Mouse (Mus musculus) splenic B cell, adult 2 months (primary cell): ENCODE measurements around the gene Gm20388.

Experiments
- DNase-seq: peaks from one replicate; pipeline ENCODE4 v3.0.0-alpha.2; 2011; ENCODE audit warnings: low read depth, low spot score
- H3K27me3 ChIP-seq: 2 replicates; pipeline ENCODE4 v1.6.1; 2012; ENCODE audit warnings: mild to moderate bottlenecking, low read length, moderate library complexity, mixed read lengths; ENCODE audit not compliant: control insufficient read depth, poor library complexity, insufficient read depth, severe bottlenecking
- H3K36me3 ChIP-seq: 2 replicates; pipeline ENCODE4 v1.6.1; 2012; ENCODE audit warnings: mild to moderate bottlenecking, low read length, moderate library complexity, mixed read lengths; ENCODE audit not compliant: control insufficient read depth, poor library complexity, insufficient read depth, severe bottlenecking

The Gm20388 gene

DNA sequence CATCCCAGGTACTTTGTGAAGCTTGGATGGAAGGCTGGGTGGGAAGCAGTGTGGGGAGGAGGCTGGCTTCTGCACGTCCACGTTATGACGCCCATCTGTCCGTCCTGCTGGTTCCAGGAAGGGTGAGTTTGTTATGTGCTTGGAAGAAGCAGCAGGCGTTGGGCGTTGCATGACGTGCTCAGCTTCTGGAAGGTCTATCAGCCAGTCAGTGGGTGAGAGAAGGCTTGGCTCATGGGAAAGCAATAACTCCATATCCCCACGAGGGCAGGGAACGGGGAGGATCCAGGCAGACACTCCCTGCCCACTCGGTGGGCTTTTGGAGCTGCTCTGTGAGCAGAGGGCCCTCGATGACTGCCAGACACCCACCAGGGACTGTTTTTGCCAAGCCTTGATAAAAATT is 2158.6 kb downstream of the Gm20388 start:
- Histone ChIP-seq H3K36me3 (no peaks in the 10 kb centered on the region), H3K27me3 (no peaks in the 10 kb centered on the region)
- no peak for DNase-seq

DNA sequence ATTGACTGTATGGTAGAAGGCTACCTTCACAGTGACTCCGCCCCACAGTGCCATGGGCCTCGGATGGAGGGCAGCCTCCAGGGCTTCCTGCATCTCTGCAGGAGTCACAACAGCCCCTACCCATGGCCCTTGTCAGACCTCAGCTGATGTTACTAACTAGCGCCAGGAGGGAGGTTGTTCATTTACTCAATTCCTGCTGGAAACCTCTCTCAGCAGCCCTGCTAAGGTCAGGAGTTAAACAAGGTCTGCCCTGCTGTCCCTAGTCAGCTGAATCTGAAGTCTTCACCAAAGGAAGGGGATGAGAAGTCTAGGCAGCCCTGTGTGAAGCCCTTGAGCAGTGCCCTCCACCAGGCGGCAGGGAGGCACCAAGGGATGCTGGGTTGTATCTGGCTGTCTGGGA is 2160.6 kb downstream of the Gm20388 start:
- H3K27me3 ChIP-seq, result no peaks in the 10 kb centered on the region
- no peak for DNase-seq
- no peaks in the 10 kb centered on the region for H3K36me3 ChIP-seq

DNA sequence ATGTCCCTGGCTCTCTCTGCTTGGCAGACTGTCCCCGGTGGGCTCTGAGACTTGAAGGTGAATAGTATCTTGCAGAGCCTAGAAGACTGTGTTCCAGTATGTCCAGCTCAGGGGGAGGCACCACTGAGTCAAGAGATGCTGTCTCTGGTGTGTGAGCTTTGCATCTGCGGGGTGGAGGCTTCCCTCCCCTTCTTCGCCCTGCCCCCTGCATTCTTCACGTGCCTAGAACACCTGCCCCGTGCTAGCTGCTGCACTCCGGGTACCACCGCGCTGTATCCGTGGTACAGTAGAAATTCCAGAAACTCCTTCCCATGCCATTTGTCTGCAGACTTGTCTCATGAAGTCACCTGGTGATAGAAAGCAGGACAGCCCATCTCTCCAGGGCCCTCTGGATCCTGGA is 2163.3 kb downstream of the Gm20388 start:
- no peaks in the 10 kb centered on the region for H3K36me3 ChIP-seq
- no peak for DNase-seq
- H3K27me3 ChIP-seq, result no peaks in the 10 kb centered on the region

DNA sequence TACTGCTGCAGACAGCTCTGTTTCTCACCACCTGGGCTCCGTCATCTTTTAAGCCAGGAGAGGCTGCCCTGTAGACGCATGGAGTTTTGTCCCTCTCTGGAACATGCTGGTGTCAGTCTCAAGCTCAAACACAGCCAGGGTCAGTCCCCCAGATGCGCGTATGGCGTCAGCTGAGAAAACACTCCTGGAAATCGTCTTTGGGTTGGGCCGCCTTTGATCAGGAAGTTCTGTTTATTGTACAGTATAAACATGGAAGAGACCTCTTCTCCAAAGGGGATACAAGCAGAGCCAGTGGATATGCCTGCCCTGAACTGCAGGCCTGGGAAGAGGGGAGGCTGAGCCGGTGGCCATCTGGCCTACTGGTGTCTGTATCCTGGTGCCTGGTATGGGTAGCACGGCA is 2163.8 kb downstream of the Gm20388 start:
- Histone ChIP-seq H3K36me3 (no peaks in the 10 kb centered on the region), H3K27me3 (no peaks in the 10 kb centered on the region)
- DNase-seq, result no peak

DNA sequence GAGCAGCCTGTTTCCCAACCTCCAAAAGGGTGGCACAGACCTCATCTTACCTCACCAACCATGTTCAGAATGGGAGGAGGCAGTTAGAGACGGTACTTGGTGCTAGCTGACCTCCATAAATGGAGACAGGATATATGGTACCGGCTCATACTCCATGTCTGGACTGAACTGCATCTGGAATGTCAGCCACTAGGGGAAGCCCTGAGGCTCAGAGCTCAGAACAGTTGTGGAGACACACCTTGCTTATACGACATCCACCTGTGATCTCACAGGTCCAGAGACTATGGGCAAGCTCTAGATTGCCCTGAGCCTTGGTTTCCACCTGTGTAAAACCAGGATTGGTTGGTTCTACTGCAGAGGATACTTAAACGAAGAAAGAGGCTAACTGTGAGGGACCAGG is 2164.3 kb downstream of the Gm20388 start:
- DNase-seq, result no peak
- H3K36me3 ChIP-seq, result no peaks in the 10 kb centered on the region
- H3K27me3 ChIP-seq, result no peaks in the 10 kb centered on the region

DNA sequence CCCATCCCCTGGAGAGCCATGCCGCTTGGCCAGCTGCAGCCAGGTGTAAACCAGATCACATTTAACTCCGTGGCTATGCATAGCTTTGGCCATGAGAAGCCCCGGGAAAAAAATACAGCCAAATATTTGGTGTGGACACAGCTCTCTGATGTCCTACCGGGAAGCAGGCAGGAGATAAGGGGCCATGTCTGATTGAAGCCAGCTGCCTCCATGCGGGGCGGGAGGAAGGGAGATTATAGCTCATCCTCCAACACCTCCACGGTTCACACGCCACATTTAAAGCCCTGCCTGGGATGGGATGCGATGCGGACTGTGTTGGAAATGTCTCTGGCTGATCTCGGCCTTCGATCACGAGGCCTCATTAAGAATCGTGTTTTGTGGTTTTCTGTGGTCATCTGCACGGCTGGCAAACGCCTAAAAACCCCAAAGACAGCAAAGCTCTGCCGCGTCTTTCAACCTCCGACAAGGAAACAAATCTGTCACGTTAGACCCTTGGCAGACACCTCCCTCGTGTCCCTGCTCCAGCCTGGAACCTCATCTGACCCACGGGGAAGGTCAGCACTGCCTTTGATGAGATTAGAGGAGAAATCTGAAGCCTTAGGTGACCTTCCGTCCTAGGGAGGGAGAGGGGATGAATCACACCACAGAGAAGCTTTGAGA is 2165.7 kb downstream of the Gm20388 start:
- no peak for DNase-seq
- no peaks in the 10 kb centered on the region for H3K27me3 ChIP-seq
- H3K36me3 ChIP-seq, result no peaks in the 10 kb centered on the region

DNA sequence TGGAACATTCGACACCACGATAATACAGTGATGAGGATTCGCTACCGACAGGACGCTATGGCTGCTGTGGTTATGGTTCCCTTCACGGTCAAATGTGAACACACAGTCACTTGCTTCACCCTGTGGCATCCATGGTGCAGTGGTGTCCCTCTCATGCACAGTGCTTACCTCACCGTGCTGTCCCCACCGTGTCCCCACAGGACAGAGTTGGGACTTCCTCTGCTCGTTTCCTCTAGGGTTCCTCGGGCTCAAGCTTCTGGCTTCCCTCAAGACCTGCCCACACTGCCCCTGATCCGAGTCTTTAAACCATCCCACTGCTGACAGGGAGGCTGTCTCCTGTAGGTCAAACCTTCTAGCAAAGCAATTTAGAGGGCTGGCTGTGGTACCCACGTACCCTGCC is 2167.7 kb downstream of the Gm20388 start:
- Histone ChIP-seq H3K36me3 (no peaks in the 10 kb centered on the region), H3K27me3 (no peaks in the 10 kb centered on the region)
- no peak for DNase-seq

DNA sequence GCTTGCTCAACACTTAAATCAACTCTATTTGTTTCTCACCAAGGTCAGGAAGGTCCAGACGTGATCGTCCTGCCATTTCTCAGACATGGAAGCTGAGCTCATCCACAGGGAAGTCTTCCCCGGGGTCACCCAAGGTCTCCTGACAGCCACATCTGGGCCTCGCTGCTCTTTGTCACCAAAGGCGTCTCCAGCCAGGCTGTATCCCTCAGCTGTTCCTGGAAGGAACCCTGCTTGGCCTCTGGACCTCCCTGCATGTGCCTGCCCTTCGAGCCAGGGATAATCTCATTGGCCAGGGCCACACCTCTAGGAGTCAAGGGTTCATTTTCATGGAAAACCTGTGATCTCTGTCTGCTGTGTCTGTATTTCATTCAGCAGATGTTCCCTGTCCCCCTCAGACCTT is 2168.5 kb downstream of the Gm20388 start:
- no peak for DNase-seq

DNA sequence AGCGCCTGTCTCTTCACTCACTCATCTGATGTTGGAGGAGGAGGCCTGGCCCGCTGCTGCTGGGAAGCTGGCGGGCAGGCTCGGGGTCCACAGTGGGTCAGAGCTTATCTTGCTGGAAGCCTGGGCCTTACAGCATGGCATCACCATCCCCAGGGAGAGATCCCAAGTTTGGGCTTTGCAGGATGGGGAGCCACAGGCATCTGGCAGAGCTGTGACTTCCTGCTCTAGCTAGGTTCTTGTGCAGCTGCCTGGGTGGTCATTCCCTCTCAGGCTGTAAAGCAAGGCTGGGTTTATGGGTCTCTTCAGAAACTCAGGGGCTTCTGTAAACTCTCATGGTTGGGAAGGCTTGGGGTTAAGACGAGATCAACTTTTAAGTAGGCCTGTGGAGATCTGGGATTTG is 2169.7 kb downstream of the Gm20388 start:
- no peaks in the 10 kb centered on the region for H3K27me3 ChIP-seq
- H3K36me3 ChIP-seq, result no peaks in the 10 kb centered on the region
- no peak for DNase-seq

More for the DNA sequence above, 2168.5 kb downstream of the Gm20388 start:
- Histone ChIP-seq H3K27me3 (no peaks in the 10 kb centered on the region), H3K36me3 (no peaks in the 10 kb centered on the region)

DNA sequence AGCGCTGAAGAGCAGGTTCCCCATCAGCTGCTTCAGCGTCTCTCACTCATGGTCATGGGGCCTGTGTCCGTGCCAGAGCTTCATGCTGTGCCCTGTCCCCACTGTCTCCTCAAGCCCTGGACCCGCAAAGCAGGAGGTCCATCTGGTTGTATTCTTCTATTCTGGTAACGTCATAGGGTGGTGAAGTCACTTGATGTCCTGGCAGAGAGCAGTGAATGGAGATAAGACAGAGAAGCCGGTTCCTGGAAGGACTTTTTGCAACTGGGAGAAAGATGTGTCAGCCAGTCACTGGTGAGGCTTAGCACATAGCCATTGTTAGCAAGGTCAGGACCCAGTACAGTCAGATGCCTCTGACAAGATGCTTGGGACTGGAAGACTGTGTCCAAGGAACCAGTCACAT is 2172.8 kb downstream of the Gm20388 start:
- no peaks in the 10 kb centered on the region for H3K36me3 ChIP-seq
- DNase-seq, result no peak
- no peaks in the 10 kb centered on the region for H3K27me3 ChIP-seq

DNA sequence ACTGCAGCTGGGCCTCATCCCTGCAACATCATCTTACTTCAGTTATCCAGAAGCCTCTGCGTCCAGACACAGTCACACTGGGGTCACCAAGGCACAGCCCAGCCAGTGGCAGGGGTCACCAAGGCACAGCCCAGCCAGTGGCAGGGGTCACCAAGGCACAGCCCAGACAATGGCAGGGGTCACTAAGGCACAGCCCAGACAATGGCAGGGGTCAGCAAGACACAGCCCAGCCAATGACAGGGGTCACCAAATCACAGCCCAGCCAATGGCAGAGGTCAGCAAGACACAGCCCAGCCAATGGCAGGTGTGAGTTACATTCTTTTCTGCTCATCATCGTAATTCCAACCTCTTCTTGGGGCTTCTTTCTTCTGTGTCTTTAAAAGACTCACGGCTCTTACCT is 2173.5 kb downstream of the Gm20388 start:
- Histone ChIP-seq H3K36me3 (no peaks in the 10 kb centered on the region), H3K27me3 (no peaks in the 10 kb centered on the region)
- DNase-seq, result no peak

DNA sequence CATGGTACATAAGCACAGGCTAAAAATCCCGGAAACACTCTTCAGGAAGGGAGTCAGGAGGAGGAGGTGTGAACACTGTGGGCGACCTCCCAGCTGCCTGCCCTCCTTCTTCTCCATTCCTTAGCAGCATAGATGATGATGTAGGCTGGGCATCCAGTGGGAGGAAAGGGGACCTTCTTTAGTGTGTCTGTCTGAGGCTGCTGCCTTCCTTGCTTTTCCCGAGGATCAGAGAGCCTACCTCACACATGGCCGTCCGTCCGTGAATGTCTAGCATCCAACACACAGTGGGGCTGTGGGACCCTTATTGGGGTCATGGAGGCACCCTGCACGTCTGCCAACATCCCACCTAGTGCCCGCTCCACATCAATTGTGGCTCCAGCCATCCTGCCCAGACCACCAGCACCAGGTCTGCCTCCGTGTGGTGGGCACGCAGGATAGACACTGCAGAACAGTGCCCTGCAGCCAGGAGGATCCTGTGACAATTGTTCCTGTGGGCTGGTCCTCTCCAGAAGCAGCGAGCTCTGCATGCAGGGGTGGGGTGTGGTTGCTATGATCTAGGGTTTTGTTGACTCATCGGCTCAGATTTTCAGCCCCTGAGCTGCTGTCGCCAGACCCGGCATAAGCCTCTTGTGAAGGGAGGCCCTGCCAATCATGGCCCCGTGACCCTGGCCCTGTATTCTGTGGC is 2174.2 kb downstream of the Gm20388 start:
- no peaks in the 10 kb centered on the region for H3K36me3 ChIP-seq
- no peaks in the 10 kb centered on the region for H3K27me3 ChIP-seq
- no peak for DNase-seq

DNA sequence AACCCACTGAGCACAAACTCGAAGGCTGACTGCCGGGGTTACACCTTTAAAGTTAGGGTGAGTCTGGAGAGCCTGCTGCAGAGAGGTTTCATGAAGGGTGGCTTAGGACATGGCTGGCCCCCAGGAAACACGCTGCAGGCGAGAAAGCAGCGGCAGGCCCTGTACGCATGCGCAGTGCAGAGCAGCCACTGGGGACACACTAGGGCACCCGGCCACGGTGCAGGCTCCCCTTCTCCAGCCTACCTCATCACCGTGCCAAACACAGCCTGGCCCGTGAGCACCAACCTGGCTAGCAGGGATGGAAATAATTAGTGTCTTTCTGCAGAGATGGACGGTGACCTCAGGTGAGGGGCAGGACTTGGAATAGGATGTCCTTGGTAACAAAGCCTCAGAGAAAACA is 2175.4 kb downstream of the Gm20388 start:
- no peaks in the 10 kb centered on the region for H3K36me3 ChIP-seq
- no peak for DNase-seq
- no peaks in the 10 kb centered on the region for H3K27me3 ChIP-seq

DNA sequence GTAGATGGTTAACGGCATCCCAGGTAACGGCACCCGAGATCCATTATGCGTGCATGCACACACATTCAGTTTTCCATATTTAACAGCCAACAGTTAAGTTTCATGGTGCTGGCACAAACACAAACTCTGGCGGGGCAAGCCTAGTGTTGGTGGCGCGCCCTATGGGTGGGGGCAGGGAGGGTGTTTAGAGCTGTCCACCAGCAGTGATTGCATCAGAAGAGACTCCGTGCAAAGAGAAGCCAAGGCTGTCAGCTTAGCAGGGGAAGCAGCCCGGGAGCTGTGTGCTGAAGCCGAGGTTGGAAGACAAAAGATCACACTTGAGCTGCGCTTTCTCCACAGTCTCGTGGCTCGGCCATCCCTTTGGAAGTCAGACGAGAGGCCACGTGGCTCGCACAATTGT is 2178.0 kb downstream of the Gm20388 start:
- H3K27me3 ChIP-seq, result no peaks in the 10 kb centered on the region
- DNase-seq, result no peak
- H3K36me3 ChIP-seq, result no peaks in the 10 kb centered on the region

DNA sequence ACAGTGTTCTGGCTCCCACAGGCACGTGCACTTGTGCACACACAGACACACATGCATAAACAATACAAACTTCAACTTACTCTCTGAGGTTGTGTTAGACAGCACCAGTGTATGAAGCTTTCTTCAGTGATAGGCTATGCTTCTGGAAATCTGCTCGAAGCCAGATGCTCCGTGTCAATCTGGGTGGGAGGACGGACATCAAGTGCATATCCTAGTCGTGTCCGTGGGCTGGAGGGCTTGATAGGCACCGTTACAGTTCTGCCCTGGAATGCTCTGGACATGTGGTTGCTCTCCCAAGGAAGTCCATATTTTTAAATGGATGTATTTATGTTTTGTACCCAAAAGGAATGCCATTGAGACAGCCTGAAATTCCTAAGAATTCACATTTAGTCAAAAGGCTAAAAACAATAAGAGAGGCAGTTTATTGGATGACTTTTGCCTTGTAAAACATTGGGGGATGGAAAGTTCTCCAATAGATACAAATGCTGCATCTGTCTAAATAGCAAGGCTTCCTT is 2178.6 kb downstream of the Gm20388 start:
- DNase-seq, result no peak
- Histone ChIP-seq H3K27me3 (no peaks in the 10 kb centered on the region), H3K36me3 (no peaks in the 10 kb centered on the region)

DNA sequence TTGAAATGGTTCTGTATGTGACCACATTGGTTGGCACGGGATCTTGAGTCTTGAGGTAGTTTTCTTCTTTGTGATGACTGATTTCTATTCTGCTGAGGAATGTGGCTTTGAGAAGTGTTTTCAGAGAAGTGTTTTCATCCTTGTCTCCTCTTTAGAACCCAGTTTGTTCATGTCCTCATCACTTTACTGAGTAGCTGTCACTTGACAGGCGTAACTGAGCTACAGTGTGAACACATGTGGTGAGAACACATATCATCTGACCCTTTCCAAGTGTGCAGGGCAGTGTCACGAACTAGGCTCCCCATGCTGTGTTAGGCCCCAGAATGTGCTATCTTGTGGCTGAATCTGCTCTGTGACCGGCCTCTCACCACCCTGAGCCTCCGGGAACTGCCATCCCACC is 2181.8 kb downstream of the Gm20388 start:
- no peak for DNase-seq
- Histone ChIP-seq H3K36me3 (no peaks in the 10 kb centered on the region), H3K27me3 (no peaks in the 10 kb centered on the region)
